Mouse (Mus musculus) stomach, embryonic 15.5 days (tissue): Measurements from ENCODE around the gene Fsip1. TPM values are rescaled to one million over a fixed set of nuclear protein-coding genes. Genes with fewer than 3 reads are reported as not detected.

Source experiments
- ATAC-seq: fragments of 200-750 bp; cut with Nextera tagmentation; 2 replicates; pipeline ENCODE4 v1.8.0; 2017; ENCODE audit warnings: low read depth, moderate number of reproducible peaks, moderate TSS enrichment; ENCODE audit not compliant: insufficient read depth, low FRiP score
- H3K27ac ChIP-seq: fragments of 300-500 bp; sonication (generic); 2 replicates; pipeline ENCODE4 v1.5.1; 2015; ENCODE audit warnings: mild to moderate bottlenecking, inconsistent platforms
- H3K27me3 ChIP-seq: fragments of 300-500 bp; sonication (generic); replicated peaks from 2 replicates; pipeline ENCODE4 v1.6.1; 2015; ENCODE audit warnings: inconsistent platforms
- H3K36me3 ChIP-seq: fragments of 300-500 bp; sonication (generic); 2 replicates; pipeline ENCODE4 v1.6.1; 2015; ENCODE audit warnings: inconsistent platforms
- H3K4me1 ChIP-seq: fragments of 300-500 bp; sonication (generic); 2 replicates; pipeline ENCODE4 v1.6.1; 2015; ENCODE audit warnings: inconsistent platforms
- H3K4me2 ChIP-seq: fragments of 300-500 bp; sonication (generic); 2 replicates; pipeline ENCODE4 v1.6.1; 2015; ENCODE audit warnings: mild to moderate bottlenecking, inconsistent platforms
- H3K4me3 ChIP-seq: fragments of 300-500 bp; sonication (generic); replicated peaks from 2 replicates; pipeline ENCODE4 v1.5.1; 2015; ENCODE audit warnings: inconsistent platforms
- H3K9ac ChIP-seq: fragments of 300-500 bp; sonication (generic); 2 replicates; pipeline ENCODE4 v1.6.1; 2015; ENCODE audit warnings: inconsistent platforms
- H3K9me3 ChIP-seq: fragments of 300-500 bp; sonication (generic); 2 replicates; pipeline ENCODE4 v1.6.1; 2016; ENCODE audit warnings: inconsistent platforms
- whole genome bisulfite sequencing: fragments of 180-500 bp; shearing (Covaris S2); methylation state at CpG from one replicate; pipeline ENCODE4 v1.1.7; 2015; 5-methylcytosine and 5-hydroxymethylcytosine counted together
- polyA plus RNA-seq: library from polyadenylated mRNA; unstranded; fragments of >200 nt; fragmentation: Nextera tagmentation; extraction: Ambion mirVana; gene quantifications from 2 replicates; pipeline ENCODE4 v1.2.1, GENCODE M21; 2015

Fsip1 gene
- polyA plus RNA-seq, 1 experiment from 2014 or later = 0.27 TPM

DNA sequence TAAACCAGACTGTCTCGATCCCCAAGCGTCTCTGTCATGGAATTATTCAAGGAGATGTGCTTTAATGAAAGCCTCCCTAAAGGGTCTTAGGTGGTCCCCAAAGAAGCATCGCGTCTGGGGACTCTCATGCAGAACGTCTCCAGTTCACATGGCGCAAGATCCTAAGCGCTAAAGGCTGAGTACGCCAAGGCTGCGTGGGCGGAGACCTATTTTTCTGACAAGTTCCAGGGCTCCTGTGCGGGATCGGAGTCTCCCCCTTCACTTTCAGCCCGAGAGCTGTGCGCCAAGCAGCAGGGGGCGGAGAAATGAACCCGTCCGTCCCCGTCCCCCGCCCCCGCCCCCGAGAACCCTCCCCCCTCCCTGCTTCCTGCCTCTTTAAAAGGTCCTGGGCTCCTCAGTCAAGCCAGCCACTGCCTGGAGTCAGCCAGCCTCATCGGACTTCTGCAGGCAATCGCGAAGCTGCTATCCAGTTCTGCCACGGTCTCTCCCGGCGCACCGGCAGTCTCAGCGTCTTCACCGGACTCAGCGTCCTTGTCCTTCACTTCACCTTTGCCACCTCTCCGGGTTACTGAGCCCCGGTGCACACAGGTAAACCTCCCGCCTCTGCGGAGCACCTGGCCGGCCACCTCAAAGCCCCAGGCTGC is 145.2 kb downstream of the Fsip1 start, which contains the start of gene Thbs1:
Thbs1 (plus strand) TSS at position 389 of the 644 bp plus-strand sequence.
- H3K9ac ChIP-seq = peak within 1 kb of the TSS; percentile 66
- peaks cover 9% of the 10 kb centered on the region; the same call in 1 of the 2 replicates for H3K36me3 ChIP-seq
- H3K4me3 ChIP-seq = peak within 1 kb of the TSS; percentile 65
- peak within 1 kb of the TSS; percentile 90 for H3K27ac ChIP-seq
- H3K27me3 ChIP-seq = no peaks in the 10 kb centered on the region
- peak; percentile 90 for ATAC-seq
- H3K9me3 ChIP-seq = no peaks in the 10 kb centered on the region
- under 1% methylated on average over 36 of the region's 36 CpGs for WGBS
- H3K4me1 ChIP-seq = peaks cover 6% of the 10 kb centered on the region
- peak within 1 kb of the TSS; percentile 93 for H3K4me2 ChIP-seq

DNA sequence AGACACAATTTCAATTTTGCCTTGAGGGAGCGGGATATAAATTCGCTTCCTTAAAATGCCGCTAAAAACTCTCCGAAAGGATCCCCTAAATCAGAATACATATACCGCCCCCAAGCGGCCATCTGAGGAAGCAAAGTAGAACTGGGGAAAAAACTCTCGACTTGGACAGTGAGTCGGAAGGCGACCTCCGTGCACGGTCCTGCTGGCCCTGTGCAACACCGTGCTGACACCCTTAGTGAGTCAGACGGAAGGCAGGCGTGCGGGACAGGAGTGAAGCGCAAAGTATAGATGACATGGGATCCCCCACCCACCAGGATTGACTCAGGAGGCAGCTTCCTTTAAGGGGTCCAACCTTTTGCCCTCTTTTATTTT is 145.7 kb downstream of the Fsip1 start:
- Histone ChIP-seq H3K9me3 (no peaks in the 10 kb centered on the region), H3K4me3 (peak overlapping the region; percentile 65), H3K4me1 (peaks cover 6% of the 10 kb centered on the region), H3K9ac (0 out of 2 replicates have a peak overlapping the region, but pooled peaks have one; percentile 37), H3K36me3 (peaks cover 4% of the 10 kb centered on the region; the same call in 1 of the 2 replicates), H3K27ac (peak overlapping the region; percentile 90), H3K27me3 (no peaks in the 10 kb centered on the region), H3K4me2 (peak overlapping the region; percentile 93)
- ATAC-seq = peak; percentile 67
- WGBS = under 1% methylated on average over 16 of the region's 16 CpGs

DNA sequence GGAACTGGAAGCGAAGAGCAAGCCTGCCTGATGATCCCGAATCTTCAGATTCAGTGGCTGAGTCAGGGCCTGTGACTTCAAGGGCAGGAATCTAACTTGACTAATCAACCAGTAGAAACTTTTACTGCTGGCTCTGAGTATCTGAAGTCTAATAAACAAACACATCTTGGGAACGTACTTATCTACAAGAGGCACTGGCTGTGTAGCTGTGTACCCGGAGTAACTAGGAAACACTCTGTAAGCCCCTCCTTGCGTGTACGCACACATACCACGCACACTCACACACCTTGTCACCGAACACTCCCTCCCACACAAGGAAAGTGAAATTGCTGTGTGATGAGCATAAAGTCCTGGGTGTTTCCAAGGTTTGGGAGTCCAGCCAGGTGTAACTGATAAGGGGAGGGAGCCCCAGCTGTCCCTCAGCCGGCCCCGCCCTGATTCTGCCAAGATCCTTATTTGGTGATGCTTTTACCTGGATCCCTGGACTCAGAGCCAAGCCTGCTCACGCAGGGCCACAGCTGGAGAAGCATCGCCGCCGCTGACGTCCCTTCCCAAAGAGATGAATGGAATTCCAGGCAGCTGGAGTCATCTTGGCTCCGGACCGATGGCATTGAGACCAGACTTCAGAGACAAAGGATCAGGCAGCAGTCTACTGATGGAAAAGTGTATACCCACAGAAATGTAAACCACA is 146.4 kb downstream of the Fsip1 start:
- Histone ChIP-seq H3K4me1 (peaks cover 6% of the 10 kb centered on the region), H3K27me3 (no peaks in the 10 kb centered on the region), H3K4me3 (peak overlapping the region; percentile 65), H3K4me2 (peak overlapping the region; percentile 93), H3K9me3 (no peaks in the 10 kb centered on the region), H3K27ac (peak overlapping the region; percentile 59), H3K9ac (0 out of 2 replicates have a peak overlapping the region, but pooled peaks have one; percentile 12), H3K36me3 (no peaks in the 10 kb centered on the region)
- no peak for ATAC-seq
- 25% methylated on average over 17 of the region's 17 CpGs for WGBS

DNA sequence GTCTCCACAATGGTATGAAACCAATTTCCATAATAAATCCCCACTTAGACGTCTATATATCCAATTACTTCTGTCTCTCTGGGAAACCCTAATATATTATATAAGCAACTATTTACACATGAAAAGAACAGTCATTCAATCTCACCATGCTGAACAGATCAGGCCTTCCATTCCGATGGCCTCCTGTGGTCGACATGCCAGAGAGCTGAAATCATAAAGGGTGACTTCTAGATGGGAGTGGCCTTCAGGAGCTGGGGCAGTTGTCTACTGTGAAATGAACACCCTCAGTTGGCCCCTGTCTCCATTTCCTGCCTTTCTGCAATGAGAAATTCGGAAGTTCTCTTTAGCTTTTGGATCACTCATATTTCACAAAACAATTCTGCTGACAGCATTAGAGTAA is 154.6 kb downstream of the Fsip1 start:
- Histone ChIP-seq H3K27ac (no peak overlapping the region), H3K36me3 (no peaks in the 10 kb centered on the region), H3K9ac (no peak overlapping the region), H3K4me3 (no peak overlapping the region), H3K9me3 (no peaks in the 10 kb centered on the region), H3K4me2 (no peak overlapping the region), H3K4me1 (no peaks in the 10 kb centered on the region), H3K27me3 (no peaks in the 10 kb centered on the region)
- ATAC-seq = no peak
- 65% methylated on average over 4 of the region's 4 CpGs for WGBS

DNA sequence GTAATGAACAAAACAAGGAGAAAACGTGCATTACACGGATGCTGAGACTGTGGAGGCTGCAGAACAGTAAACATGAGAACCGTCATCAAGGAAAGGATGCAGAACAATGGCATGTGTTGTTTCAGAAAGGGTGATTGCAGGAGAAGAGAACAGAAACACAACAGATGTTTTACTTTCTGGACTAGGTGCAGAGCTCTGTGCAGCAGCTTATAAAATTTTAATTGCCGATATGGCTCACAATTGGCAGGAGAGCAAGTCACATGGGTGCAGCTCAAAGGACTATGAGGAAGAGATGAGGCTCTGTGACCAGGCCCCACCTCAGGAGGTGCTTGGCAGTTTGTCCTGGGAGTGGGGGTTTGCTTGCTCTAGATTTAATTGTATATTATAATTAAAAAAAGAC is 157.7 kb downstream of the Fsip1 start:
- H3K36me3 ChIP-seq = no peaks in the 10 kb centered on the region
- 57% methylated on average over 4 of the region's 4 CpGs for WGBS
- H3K4me1 ChIP-seq = no peaks in the 10 kb centered on the region
- H3K9ac ChIP-seq = no peak overlapping the region
- no peaks in the 10 kb centered on the region; the same call in 1 of the 2 replicates for H3K27me3 ChIP-seq
- no peak overlapping the region for H3K27ac ChIP-seq
- ATAC-seq = no peak
- no peak overlapping the region for H3K4me3 ChIP-seq
- H3K4me2 ChIP-seq = no peak overlapping the region
- H3K9me3 ChIP-seq = no peaks in the 10 kb centered on the region

DNA sequence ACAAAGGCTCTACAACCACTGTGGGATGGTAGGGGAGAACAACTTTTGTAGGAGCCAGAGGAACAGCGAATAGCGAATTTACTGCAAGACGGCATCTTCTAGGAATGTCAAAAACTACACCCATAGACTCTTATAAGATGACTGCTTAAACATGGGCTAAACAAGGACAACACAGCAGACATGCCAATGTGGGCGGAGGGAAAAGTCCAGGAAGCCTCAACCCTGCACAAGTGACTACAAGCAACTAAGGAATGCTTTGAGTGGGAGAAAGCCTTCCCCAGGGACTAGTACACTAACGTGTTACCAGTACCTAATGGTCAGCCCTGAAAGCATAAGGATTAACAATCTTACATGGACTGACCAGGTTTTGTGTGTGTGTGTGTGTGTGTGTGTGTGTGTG is 165.5 kb downstream of the Fsip1 start:
- Histone ChIP-seq H3K27me3 (no peaks in the 10 kb centered on the region; the same call in 1 of the 2 replicates), H3K27ac (no peak overlapping the region), H3K9me3 (no peaks in the 10 kb centered on the region), H3K36me3 (no peaks in the 10 kb centered on the region), H3K4me3 (no peak overlapping the region), H3K9ac (no peak overlapping the region), H3K4me1 (no peaks in the 10 kb centered on the region), H3K4me2 (no peak overlapping the region)
- no peak for ATAC-seq
- 86% methylated on average over 5 of the region's 5 CpGs for WGBS

DNA sequence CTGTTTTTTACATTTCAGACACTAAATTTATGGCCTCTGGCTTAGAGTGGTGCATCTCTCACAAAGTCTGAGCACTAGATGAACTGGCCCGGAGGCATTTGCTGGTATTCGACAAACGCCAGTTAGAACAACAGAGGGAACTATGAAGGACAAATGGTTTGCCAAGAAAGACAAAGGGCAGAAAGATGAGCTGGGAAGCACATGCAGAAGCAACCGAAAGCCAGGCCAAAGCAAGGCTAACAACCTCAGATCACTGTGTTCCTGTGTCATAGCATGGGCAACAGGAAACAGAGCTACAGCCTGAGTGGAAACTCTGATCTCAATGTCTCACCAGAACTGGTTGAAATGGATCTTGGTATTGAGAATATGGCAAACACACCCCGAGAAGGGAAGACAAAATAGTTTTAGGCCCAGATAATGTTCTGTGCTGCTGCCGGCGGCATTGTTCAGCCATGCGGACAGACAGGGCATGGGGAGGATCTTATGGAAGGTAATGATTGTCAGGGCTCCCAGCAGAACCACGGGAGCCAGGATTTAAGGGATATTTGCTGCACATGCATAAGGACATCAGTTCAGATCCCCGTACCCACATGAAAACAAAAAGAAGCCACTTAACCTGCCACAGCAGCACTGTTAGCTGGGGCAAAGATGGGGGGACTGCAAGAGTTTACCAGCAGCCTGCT is 169.6 kb downstream of the Fsip1 start:
- no peak for ATAC-seq
- Histone ChIP-seq H3K4me1 (no peaks in the 10 kb centered on the region), H3K27me3 (no peaks in the 10 kb centered on the region), H3K4me2 (no peak overlapping the region), H3K4me3 (no peak overlapping the region), H3K9ac (no peak overlapping the region), H3K9me3 (no peaks in the 10 kb centered on the region), H3K27ac (no peak overlapping the region), H3K36me3 (no peaks in the 10 kb centered on the region)
- 78% methylated on average over 10 of the region's 10 CpGs for WGBS

DNA sequence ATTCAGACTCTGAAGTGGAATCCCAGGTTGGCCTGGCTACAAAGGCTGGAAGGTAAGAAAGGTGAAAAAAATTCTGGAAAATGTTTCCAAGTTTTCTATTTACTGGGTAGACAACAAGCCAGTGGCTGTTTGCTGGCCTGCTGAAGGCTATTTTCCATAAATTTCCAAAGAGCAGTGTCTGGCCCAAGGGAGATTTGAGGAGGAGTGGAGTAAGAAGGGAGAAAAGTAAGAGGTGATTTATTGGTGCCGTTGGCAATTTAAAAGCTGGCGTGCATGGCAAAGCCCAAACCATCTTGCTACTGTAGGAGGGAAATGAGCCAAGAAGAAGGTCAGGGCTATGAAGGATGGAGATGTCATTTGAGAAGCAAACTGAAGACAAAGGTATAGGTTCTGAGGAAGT is 171.1 kb downstream of the Fsip1 start:
- Histone ChIP-seq H3K27me3 (no peaks in the 10 kb centered on the region), H3K9ac (no peak overlapping the region), H3K27ac (no peak overlapping the region), H3K9me3 (no peaks in the 10 kb centered on the region), H3K4me1 (no peaks in the 10 kb centered on the region), H3K4me3 (no peak overlapping the region), H3K36me3 (no peaks in the 10 kb centered on the region), H3K4me2 (no peak overlapping the region)
- WGBS = 89% methylated on average over 2 of the region's 2 CpGs
- ATAC-seq = no peak

DNA sequence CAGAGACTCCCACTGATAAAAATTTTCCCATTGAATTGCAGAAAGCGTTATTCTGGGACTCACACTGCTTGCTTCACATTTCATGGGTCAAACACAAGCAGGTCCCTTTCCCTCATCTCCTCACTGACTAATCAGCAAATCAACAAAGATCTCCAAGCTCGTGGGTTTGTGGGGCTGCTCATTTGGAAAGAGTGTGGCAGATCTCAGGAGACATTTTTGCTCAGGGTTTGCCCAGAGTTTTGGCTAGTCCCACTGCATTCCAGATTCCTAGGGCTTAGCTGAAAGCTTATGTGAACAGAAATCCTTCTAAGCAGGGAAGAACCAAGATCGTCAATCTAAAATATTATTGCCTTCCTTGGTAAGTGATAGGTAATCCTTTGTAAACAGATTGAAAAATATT is 172.1 kb downstream of the Fsip1 start:
- 58% methylated on average over 3 of the region's 3 CpGs for WGBS
- H3K9me3 ChIP-seq = no peaks in the 10 kb centered on the region
- no peak overlapping the region for H3K9ac ChIP-seq
- H3K36me3 ChIP-seq = no peaks in the 10 kb centered on the region
- no peak overlapping the region for H3K27ac ChIP-seq
- no peaks in the 10 kb centered on the region for H3K27me3 ChIP-seq
- no peak overlapping the region for H3K4me3 ChIP-seq
- H3K4me1 ChIP-seq = no peaks in the 10 kb centered on the region
- ATAC-seq = no peak
- H3K4me2 ChIP-seq = no peak overlapping the region

DNA sequence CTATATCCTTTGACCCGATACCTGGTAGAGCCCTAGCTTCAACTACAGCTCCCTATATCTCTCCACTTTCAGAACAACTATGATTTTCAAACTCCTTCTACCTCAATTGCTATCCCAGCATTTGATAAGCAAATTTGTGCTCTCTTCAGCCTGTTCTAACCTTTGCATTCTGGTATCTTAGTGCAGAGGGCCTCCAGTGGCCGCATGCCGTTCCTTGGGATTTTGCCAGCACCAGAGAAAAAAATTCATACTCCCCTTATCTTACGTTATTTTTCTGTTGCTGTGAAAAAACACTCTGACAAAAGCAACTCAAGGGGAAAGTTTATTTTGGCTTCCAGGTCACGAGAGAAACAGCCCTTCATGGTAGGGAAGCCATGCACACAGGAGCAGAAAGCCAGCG is 173.1 kb downstream of the Fsip1 start:
- H3K27me3 ChIP-seq = no peaks in the 10 kb centered on the region
- no peaks in the 10 kb centered on the region for H3K36me3 ChIP-seq
- no peaks in the 10 kb centered on the region for H3K4me1 ChIP-seq
- H3K4me3 ChIP-seq = no peak overlapping the region
- ATAC-seq = no peak
- no peak overlapping the region for H3K27ac ChIP-seq
- no peak overlapping the region for H3K9ac ChIP-seq
- H3K9me3 ChIP-seq = no peaks in the 10 kb centered on the region
- 83% methylated on average over 6 of the region's 6 CpGs for WGBS
- H3K4me2 ChIP-seq = no peak overlapping the region

DNA sequence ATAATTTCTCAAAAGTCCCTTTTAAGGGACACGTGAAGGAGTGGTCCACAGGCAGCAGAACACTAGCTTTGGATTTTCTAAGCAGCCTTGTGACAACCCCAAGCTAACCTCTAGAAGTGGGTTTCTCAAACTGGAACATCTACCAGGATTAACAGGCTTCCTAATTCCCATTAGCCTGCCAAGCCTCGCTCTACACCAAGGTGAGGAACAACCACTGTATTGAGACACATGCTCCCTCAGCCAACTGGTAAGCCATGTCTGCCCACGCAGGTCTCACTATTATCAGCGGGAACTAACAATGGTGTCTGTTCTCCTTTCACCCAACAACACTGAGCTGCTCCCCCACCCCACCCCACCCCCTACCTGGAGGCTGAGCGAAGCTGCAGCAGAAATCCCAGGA is 175.2 kb downstream of the Fsip1 start:
- no peaks in the 10 kb centered on the region for H3K9me3 ChIP-seq
- H3K27me3 ChIP-seq = no peaks in the 10 kb centered on the region
- no peak overlapping the region for H3K4me3 ChIP-seq
- H3K4me2 ChIP-seq = no peak overlapping the region
- 68% methylated on average over 5 of the region's 5 CpGs for WGBS
- no peaks in the 10 kb centered on the region for H3K36me3 ChIP-seq
- no peak overlapping the region for H3K27ac ChIP-seq
- no peak overlapping the region for H3K9ac ChIP-seq
- H3K4me1 ChIP-seq = no peaks in the 10 kb centered on the region
- ATAC-seq = no peak; the same call in 1 of the 2 replicates
